Mouse (Mus musculus): ENCODE measurements around the gene Gss.

DNA sequence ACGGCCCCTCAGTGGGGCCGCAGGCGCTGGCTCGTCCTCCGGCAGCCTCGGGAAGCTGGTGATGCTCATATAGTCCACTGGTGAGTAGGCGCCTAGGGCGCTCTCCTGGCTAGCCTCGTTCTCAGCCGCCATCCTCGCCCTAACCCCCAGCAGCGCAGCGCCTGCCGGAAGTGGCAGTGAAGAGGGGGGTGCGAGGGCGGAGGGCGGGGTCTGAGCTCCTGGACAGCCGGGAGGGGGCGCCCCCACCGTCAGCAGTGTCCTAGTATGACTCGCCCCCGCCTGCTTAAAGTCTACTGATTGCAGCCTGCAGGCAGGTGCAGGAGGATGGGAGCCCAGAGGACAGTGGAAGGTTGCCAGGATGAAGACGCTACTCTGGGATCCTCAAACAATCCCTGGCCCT is 77.9 kb downstream of the Gss start:
- TF ChIP-seq POLR2A (IDR thresholded peaks at IDR 0.05; ENCODE audit: insufficient read depth, low read depth, low read length): no peak
- peak; percentile 56 for TF ChIP-seq CTCF (IDR thresholded peaks at IDR 0.05)
- no peak for TF ChIP-seq EP300 (IDR thresholded peaks at IDR 0.05; ENCODE audit: insufficient read depth, low read depth, low read length)
